Comparison of ENCODE assay signal across 26 mouse cellular contexts in genomic region chr12:44886826-44887225, GRCm38 (mm10).
A peak's percentile ranks its signal among the peaks of the same experiment; 100 is the strongest.
DNase-seq lines count a peak whose midpoint lies in the region; ATAC-seq and TF ChIP-seq lines count a peak whose summit lies in the region.
"Had no signal": no experiment of that assay in that cellular context is flagged by ENCODE, and none has a peak within 500 bp of the region (broad histone marks: within the 10 kb centered on the region; RNA-seq: fewer than 3 reads in every experiment).

No protein-coding gene starts in this region.

- WGBS in heart, adult 2 months = 14% methylated on average over 3 of the region's 3 CpGs
- WGBS in heart, postnatal 0 days = 17% methylated on average over 3 of the region's 3 CpGs
- WGBS in stomach, postnatal 0 days = 45% methylated on average over 3 of the region's 3 CpGs

- no peak for TF ChIP-seq POLR2A in heart, adult 2 months (IDR thresholded peaks at IDR 0.05; ENCODE audit: insufficient read depth, low read depth, low read length)

- DNase-seq in adrenal gland, postnatal 14 days = peak; percentile 24
- no peak for DNase-seq in adrenal gland, adult 8-10 months
- DNase-seq in heart, adult 2 months = no peak
- no peak for DNase-seq in heart, adult 11 months
- peak; percentile 73 for DNase-seq in Muller cell, postnatal 12 days (ENCODE audit: inconsistent ontology term)
- DNase-seq in heart, postnatal 0 days (ENCODE audit: low spot score) = peak; percentile 18
- DNase-seq in T-cell, adult 2 months (ENCODE audit: low spot score) = no peak
- DNase-seq in stomach, postnatal 0 days (ENCODE audit: low spot score) = no peak
- DNase-seq: cerebellum, adult 8-10 months; cerebellum, postnatal 25 days; gastrocnemius, postnatal 14 days; kidney, adult 8-10 months; liver; lung, adult 2 months; lung, postnatal 10 days; spleen, adult 18-20 months; thymus, postnatal 4 days had no signal

- H3K4me1 ChIP-seq in heart, adult 2 months (ENCODE audit: control insufficient read depth, insufficient read depth, low read length) = peaks cover 3% of the 10 kb centered on the region
- no peaks in the 10 kb centered on the region for H3K4me1 ChIP-seq in heart, postnatal 0 days (ENCODE audit: control insufficient read depth, insufficient read depth)
- no peaks in the 10 kb centered on the region for H3K4me1 ChIP-seq in stomach, postnatal 0 days (replicated peaks; ENCODE audit: control insufficient read depth, insufficient read depth)
- H3K4me1 ChIP-seq: forebrain, embryonic 12.5 days; hindbrain, embryonic 13.5 days; midbrain, embryonic 13.5 days had no signal

- H3K36me3 ChIP-seq in heart, adult 2 months (ENCODE audit: control insufficient read depth, insufficient read depth, low read length) = peaks cover 10% of the 10 kb centered on the region
- H3K36me3 ChIP-seq in heart, postnatal 0 days (replicated peaks; ENCODE audit: control insufficient read depth, insufficient read depth, low read length) = no peaks in the 10 kb centered on the region
- H3K36me3 ChIP-seq in stomach, postnatal 0 days (ENCODE audit: control insufficient read depth, insufficient read depth, low read length) = no peaks in the 10 kb centered on the region
- H3K36me3 ChIP-seq: forebrain, embryonic 12.5 days; hindbrain, embryonic 13.5 days; midbrain, embryonic 13.5 days had no signal

- H3K9me3 ChIP-seq in heart, postnatal 0 days (replicated peaks; ENCODE audit: control insufficient read depth, low read length) = no peaks in the 10 kb centered on the region
- no peaks in the 10 kb centered on the region for H3K9me3 ChIP-seq in stomach, postnatal 0 days (ENCODE audit: control insufficient read depth, low read length)
- H3K9me3 ChIP-seq: forebrain, embryonic 12.5 days; hindbrain, embryonic 13.5 days; midbrain, embryonic 13.5 days had no signal

- H3K4me2 ChIP-seq in heart, postnatal 0 days (ENCODE audit: low read depth, low read length) = no peak overlapping the region
- no peak overlapping the region for H3K4me2 ChIP-seq in stomach, postnatal 0 days (replicated peaks; ENCODE audit: low read depth)
- H3K4me2 ChIP-seq: forebrain, embryonic 12.5 days; hindbrain, embryonic 13.5 days; midbrain, embryonic 13.5 days had no signal

- ATAC-seq in heart, postnatal 0 days (ENCODE audit: insufficient read depth, low read depth) = no peak
- ATAC-seq in stomach, postnatal 0 days (ENCODE audit: low FRiP score, low TSS enrichment) = no peak
- ATAC-seq: activated CD4-positive, CD25-positive, alpha-beta regulatory T cell, adult 4 months; intestine, embryonic 16.5 days; midbrain, embryonic 13.5 days had no signal

- no peaks in the 10 kb centered on the region for H3K79me2 ChIP-seq in heart, adult 2 months (replicated peaks; ENCODE audit: control insufficient read depth, insufficient read depth, low read length)

- TF ChIP-seq EP300 in heart, adult 2 months (IDR thresholded peaks at IDR 0.05; ENCODE audit: insufficient read depth, low read depth, low read length) = no peak
- TF ChIP-seq EP300 in heart, postnatal 0 days (IDR thresholded peaks at IDR 0.05; ENCODE audit: low read depth) = no peak
- no peak for TF ChIP-seq EP300 in stomach, postnatal 0 days (optimal IDR thresholded peaks at IDR 0.05)

- no peaks in the 10 kb centered on the region for H3K27me3 ChIP-seq in heart, adult 2 months (ENCODE audit: control insufficient read depth, insufficient read depth, low read length)
- H3K27me3 ChIP-seq in heart, postnatal 0 days (ENCODE audit: control insufficient read depth, insufficient read depth, low read length) = no peaks in the 10 kb centered on the region
- H3K27me3 ChIP-seq in stomach, postnatal 0 days (ENCODE audit: control insufficient read depth, insufficient read depth, low read length) = no peaks in the 10 kb centered on the region
- H3K27me3 ChIP-seq: forebrain, embryonic 12.5 days; hindbrain, embryonic 13.5 days; midbrain, embryonic 13.5 days had no signal

- intact Hi-C loops in heart, adult 2 months (cut with DNase I) = no loop called here

- no peak for TF ChIP-seq CTCF in heart, adult 2 months (IDR thresholded peaks at IDR 0.05)
- TF ChIP-seq CTCF in heart, postnatal 0 days (IDR thresholded peaks at IDR 0.05; ENCODE audit: low read depth) = no peak
- no peak for TF ChIP-seq CTCF in stomach, postnatal 0 days (IDR thresholded peaks at IDR 0.05; ENCODE audit: low read depth)

- no peak overlapping the region for H3K9ac ChIP-seq in heart, adult 2 months (ENCODE audit: low read depth, low read length)
- no peak overlapping the region for H3K9ac ChIP-seq in heart, postnatal 0 days (replicated peaks; ENCODE audit: low read depth, low read length)
- no peak overlapping the region for H3K9ac ChIP-seq in stomach, postnatal 0 days (ENCODE audit: low read length)
- H3K9ac ChIP-seq: forebrain, embryonic 12.5 days; hindbrain, embryonic 13.5 days; liver, embryonic 14.5 days; midbrain, embryonic 13.5 days had no signal

- no peak overlapping the region for H3K4me3 ChIP-seq in heart, adult 2 months
- no peak overlapping the region for H3K4me3 ChIP-seq in heart, postnatal 0 days (ENCODE audit: low read depth, low read length)
- no peak overlapping the region for H3K4me3 ChIP-seq in stomach, postnatal 0 days (ENCODE audit: low read depth, low read length)
- H3K4me3 ChIP-seq: erythroblast, embryonic 14.5 days; forebrain, embryonic 12.5 days; hindbrain, embryonic 13.5 days; midbrain, embryonic 13.5 days had no signal

- peak overlapping the region; percentile 34 for H3K27ac ChIP-seq in heart, adult 2 months
- no peak overlapping the region for H3K27ac ChIP-seq in heart, postnatal 0 days (ENCODE audit: low read depth)
- H3K27ac ChIP-seq in stomach, postnatal 0 days (replicated peaks) = no peak overlapping the region
- H3K27ac ChIP-seq: forebrain, embryonic 12.5 days; hindbrain, embryonic 13.5 days; kidney, postnatal 0 days; liver, embryonic 14.5 days; macrophage; midbrain, embryonic 13.5 days had no signal

Comparison
In these comparisons a context has a peak if more than half of its experiments do, and no peak if none do; other contexts are left out.
1. DNase-seq: peak in adrenal gland, postnatal 14 days (single experiment), Muller cell, postnatal 12 days (single experiment) and heart, postnatal 0 days (single experiment); none in adrenal gland, adult 8-10 months (single experiment), heart, adult 2 months (0 of 2), heart, adult 11 months (single experiment), T-cell, adult 2 months (single experiment) and stomach, postnatal 0 days (single experiment).